Mouse (Mus musculus): Measurements from ENCODE around the gene Batf3. TPM values are rescaled to one million over a fixed set of nuclear protein-coding genes. Genes with fewer than 3 reads are reported as not detected.
A peak's percentile ranks its signal among the peaks of the same experiment; 100 is the strongest.

Gene Batf3
- total RNA-seq (2021) = 1 to 10 TPM; 1.7 to 1.8 TPM

DNA sequence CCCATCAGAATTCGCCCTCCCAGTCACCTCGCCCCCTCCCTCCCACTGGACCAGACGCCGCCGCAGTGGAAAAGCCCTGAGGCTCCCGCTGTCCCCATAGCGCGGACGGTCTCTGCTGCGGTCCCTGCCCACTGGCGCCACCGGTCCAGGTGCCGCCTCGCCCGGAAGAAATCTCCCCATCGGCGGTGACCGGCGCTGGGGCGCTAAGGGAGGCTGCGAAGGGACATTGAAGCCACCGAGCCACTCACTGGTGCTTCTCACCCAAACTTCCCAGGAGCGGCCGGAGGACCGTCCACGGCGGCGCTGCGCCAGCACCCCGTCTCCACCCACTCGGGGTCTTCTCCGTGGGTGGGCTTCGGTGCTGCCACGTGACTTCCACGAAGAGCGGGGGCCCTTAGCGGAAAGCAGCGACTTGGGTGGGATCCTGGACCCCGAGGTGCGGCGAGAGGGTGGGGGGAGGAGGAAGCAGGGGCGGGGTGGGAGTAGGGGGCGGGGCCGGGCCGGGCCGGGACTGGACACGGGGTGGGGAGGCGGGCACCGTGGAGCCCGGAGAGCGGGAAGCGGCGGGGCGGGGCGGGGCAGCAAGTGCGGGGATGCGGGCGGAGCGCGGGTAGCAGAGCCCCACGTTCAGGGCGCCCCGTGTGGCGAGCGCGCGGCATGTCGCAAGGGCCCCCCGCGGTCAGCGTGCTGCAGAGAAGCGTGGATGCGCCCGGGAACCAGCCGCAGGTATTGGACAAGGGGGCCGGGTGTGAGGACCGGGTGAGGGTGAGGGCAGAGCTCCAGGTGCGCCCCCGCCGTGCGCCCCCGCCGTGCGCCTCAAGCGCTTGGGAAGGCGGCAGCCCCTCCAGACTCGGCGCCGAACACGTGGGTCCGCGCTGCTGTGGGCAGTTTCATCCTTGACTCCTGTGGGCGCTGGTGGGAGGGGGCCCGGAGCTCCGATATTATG lies at the start of gene Batf3:
Batf3 (plus strand) TSS at position 46 of the 946 bp plus-strand sequence.
- peak; percentile 60 for DNase-seq

DNA sequence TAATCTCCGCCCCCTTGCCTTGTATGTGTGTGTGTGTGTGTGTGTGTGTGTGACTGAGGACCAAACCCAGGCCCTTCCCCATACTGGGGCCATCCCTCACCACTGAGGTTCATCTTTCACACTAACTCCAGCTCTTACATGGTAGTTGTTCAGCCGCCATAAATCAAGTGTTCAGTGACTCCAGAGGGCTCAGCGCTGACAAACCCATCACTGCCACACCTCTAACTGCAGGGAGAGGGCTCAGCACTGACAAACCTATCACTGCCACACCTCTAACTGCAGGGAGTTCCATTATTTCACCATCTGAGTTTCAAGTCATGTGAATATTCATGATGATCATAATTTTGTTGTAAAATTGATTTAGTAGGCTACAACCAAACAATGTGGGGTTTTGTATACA lies 44.1 kb upstream of the Batf3 start:
- DNase-seq = no peak

DNA sequence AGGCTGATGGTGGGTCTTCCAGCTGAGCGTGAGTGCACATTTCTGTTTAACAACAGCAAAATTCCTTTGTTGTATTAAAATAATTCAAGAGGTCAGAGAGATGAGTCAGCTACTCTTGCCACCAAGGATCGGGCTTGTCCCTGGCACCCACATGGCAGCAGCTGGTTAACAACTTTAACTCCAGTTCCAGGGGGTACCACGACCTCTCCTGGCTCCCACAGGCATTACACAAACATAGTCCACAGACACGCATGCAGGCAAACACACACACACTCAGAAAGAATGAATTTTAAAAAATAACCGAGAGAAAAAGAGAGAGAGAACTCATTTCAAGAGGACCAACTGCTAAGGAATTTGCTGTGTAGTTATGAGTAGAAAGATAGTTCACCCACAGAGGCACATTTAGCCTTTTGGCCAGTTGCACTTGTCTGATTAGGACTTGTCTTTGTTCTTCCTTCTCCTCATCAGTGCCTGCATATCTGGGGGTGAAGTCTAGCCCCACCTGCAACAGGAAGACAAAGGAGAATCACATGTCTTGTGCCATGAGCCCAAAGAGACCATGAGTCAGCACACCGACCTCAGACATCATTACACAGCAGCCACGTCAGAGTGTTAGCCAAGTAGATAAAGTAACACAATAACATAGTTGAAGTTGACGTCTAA lies 42.6 kb upstream of the Batf3 start:
- no peak for DNase-seq

DNA sequence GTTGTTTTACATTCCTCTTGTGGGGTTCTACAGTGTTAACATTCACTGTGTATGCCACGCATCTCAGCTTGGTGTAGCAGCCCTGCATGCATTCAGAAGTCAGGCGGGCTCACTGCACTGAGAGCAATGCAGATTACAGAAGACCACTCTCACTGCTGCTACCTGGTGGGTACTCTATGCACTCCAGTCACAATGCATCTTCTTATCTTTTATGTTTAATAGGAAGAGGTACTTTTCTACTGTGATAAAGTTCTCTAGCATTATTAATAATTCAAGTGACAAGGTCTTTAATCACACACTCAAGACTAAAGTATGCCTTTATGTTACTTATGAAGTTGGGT lies 42.1 kb upstream of the Batf3 start:
- DNase-seq = no peak

DNA sequence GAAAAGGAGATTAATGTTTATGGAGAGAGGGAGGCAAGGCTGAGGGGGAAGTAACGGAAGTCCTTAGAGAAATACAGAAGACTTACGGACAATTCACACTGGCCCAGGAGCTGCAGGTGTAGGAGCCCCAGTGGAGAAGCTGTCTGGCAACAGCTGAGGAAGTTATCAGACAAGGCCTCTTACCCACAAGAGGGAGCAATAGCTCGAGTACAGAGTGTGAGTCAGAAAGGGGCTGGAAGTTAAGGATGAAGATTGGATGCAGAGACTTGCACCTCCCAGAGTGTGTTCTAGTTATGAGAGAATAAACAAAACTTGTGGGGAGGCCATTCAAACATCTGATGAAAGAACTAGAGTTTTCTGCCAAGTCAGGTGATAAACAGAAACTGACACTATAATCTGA lies 40.2 kb upstream of the Batf3 start:
- DNase-seq = no peak

DNA sequence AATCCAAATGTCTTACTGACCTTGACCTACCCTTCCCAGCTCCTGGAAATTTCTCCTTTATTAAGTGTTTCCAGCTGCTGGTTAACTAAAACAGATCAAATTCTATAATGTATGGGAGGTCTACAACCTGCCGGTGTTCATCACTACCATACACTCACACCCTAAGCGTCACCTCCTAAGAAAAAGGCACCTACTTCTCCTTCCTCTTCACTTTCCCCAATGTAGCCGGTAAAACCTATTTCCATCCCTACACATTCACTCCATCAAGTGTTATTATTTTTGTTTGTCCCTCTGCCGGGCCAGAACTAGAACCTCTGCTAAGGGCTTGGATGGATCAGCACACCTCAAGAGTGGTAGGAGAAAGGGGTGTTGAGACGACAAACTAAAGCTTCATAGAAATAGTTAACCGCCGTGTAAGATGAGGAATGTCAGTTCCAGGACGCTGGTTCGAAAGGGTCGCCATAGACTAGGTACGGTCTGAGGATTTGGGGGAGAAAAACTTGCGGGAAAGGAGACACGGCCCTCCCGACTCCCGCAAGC lies 35.3 kb upstream of the Batf3 start:
- no peak for DNase-seq

DNA sequence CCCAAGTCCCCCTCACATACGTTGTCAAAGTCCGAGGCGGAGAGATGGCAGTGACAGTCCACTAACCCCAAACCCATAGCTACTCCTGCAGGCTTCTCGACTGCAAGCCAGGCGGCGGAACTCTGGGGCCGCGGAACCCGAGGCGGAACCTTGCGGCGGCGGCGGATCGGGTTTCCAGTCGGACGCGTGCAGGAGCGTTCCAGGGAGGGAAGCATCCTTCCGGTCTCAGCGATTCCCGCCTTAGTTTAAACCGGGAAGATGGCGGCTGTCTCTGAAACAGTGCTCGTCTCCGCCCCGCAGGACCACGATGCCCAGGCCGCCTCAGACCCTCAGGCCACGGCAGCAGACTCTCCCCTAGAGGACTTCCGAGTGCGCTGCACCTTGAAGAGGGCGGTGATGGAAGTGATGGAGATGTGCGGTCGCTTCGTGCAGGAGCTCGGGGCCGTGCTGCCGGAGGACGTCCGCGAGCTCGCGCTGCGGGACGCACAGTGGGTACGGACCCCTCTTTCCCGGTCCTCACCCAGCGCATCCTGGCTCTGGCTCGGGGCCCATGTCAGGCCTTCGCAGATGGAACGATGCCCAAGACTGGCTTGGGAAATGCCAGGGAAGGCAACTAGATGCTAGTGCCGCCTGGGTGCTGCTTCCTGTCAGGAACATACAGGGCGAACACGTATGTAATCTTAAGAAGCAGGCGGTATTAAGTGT lies 34.7 kb upstream of the Batf3 start, which contains the start of the genes Tatdn3 and Nsl1:
Tatdn3 (minus strand) TSS at position 152 of the 705 bp plus-strand sequence.
Nsl1 (plus strand) TSS at position 232 of the 705 bp plus-strand sequence.
- peak; percentile 97 for DNase-seq

DNA sequence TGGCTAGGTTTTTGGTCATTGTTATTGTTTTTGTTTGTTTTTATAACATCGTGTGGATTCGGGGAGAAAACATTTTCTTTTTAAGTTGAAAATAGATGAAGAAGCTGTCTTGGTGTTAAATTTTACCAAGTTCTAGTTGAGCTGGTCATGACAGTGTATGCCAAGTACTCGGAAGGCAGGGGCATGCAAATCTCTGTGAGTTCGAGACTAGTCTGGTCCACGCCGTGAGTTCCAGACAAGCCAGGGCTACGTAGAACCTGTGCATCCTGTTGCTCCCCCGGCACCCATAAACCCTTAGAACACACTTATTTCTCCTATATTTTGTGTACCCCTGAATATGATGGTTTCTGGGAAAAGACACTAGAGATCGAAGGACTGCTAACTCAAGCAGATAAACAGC lies 33.9 kb upstream of the Batf3 start:
- no peak for DNase-seq

DNA sequence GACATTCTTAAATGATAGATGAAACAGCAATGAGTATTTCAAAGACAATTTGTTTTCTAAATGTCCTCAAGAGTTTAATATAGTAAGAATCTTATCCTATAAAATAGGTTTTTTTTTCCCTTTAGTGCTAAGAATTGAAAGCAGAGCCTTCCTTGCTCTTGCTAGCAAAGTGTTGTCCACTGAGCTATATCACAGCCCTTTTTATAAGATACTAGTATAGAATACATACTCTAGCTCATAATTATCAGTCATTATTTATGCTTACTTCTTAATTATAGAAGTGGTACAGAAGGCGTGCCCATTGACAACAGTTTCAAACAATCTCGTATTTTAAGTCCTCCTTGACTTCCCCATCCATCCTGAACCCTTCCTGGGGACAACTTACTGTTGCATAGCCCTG lies 33.1 kb upstream of the Batf3 start:
- no peak for DNase-seq

DNA sequence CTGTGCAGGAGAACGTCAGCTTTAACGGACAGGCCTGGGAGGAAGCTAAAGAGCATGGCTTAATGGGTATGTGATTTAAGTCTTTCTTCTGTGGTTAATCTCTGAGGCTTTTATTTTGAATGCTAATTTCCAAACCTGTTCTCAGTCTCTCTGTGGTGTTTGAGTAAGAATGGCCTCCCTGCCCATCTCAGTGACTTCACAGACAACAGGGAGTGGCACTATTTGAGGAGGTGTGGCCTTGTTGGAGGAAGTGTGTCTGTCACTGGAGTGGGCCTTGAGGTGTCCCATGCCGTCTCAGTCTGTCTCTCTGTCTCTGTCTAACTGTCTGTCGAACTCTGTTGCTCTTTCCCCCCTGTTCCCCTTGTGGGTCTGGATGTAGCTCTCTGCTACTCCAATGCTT lies 32.5 kb upstream of the Batf3 start:
- no peak for DNase-seq

DNA sequence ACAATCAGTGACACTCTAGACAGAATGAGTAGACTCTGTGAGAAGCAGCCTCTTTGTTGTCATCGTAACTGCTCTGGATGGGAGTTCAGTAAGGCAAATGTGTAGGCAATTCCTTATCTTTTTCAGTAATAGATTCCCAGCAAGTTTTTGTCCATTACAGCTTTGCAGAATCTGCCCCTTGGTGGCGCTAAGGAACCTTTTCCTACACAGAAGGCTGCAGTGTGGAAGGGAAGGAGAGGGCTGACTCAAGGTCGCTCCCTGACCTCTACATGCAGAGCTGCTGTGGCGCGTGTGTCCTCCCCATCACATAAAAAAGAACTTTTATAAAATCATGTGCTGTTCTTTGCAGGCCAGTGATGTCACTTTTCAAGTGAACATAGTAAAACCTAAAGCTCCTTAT lies 29.3 kb upstream of the Batf3 start:
- peak; percentile 28 for DNase-seq

DNA sequence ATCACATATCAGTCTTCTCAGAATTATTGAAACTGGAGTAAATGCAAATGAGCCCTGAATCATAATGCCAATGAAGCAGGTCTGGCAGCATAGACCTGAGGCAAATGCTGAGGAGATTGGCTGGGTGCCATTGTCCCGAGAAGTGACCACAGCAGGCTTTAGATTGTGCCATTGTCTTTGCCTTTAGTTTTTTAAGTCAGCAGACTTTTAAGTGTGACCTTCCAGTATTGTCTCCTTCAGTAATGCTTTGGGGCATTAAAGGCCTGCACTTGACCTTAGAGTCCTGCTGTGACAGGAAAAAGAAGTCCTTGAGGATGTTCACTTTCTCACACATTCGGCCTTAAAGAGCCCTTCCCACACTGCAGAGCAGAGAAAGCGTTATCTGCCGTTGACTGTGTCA lies 27.4 kb upstream of the Batf3 start:
- no peak for DNase-seq

DNA sequence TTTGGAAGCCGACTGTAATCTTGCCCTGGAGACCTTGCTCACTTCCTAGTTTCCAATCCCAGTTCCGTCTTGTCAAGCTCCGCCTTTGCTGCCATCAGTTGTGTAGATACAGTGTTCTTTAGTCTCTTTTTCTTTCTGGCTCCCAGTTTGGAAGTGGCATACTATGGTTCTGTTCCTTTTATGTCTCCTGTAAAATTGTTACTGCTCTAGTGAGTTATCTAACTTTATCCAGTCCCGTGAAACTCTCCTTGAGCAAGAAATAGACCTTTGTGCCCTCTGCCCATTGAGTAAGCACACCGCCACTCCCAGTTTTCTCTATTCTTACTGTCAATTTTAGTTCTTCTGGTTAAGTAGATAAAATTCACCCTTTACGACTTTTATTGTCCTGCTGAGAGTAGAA lies 26.0 kb upstream of the Batf3 start:
- DNase-seq = no peak

DNA sequence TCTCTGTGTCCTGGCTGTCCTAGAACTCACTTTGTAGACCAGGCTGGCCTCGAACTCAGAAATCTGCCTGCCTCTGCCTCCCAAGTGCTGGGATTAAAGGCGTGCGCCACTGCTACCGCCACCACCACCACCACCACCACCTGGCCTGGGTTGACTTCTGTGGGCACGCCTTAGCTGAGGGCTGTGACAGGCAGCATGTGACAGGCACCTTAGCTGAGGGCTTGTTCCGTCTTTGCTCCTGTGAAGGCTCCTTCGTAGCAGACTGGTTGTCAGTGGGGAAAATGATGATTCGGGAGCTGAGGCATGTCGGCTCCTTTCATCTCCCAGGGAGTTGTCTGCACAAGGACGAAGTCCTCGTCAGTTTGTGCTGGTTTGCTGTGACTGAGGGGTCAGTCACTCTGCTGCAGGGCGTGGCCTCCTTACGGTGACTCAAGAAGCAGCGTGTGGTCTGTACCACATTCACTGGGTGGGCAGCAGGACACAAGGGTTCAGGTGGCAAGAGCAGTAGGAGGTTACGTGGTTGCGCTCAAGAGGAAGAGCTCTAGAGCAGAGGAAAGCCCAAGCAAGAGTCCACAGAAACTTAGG lies 25.2 kb upstream of the Batf3 start:
- DNase-seq = no peak

DNA sequence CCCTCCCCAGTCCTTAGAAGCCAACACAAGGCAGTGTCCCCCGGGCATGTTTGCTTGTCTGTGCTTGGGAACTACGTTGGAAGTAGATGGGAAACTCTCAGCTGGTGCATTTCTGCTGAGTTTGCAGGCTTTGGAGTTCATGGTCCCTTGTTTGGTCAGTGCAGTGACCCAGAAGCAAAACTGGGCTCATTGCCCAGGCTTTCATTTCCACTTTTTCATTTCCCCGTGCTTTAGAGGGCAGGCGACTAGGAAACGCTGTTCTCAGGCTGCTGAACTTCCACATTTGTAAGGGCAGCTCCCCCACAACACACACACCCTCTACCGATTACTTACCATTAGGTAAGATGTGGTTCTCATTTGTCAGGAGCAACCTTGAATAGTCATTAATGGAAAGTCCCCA lies 24.6 kb upstream of the Batf3 start:
- peak; percentile 48 for DNase-seq

DNA sequence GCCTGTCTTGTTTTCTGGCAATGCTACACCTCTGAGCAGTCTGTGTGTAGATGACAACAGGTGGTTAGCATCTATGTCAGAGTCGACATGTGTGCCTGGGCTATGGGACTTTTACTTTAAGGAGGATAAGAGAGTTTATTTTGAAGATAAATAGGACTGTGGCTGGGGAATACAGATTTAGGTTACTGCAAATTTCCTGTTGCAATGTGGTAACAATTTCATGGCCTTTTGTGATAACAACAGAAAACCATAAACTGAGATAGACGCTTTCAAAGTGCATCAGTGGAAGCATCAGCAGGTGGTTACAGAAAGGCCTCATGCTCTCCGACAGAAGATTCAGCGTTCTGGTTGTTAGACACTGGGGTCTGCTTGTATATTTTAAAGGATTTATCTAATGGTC lies 24.2 kb upstream of the Batf3 start:
- DNase-seq = no peak

DNA sequence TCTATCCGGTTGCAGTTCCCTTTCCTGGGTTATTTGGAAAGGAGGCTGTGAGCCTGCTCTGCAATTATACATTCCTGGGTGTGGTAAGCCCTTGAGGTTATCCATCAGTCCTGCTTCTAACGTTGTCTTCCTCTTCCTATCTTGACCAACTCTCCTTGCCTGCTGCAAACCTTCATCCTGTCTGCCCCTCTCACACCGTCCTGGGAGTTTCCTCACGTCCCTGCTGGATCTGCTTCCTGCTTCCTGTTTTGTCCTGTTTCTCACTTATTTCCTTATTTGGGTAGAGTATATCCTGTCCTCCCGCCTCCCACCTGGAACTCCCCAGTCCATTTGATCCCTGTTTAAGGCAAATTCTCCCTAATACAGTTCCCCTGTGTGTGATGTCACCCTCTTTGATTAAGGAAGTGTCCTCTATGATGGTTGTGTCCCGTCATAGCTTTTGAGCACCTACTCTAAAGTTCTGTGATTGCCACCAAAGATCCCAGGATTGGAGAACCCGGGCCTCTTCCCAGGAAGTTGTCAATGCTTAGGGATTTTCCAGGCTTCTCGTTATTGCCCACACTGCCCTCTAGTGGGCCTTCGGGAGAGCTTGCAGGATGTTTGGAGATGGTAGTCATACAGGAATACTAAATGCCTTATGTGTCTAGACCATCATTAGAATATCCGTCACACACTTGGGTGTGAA lies 22.3 kb upstream of the Batf3 start:
- DNase-seq = peak; percentile 73

DNA sequence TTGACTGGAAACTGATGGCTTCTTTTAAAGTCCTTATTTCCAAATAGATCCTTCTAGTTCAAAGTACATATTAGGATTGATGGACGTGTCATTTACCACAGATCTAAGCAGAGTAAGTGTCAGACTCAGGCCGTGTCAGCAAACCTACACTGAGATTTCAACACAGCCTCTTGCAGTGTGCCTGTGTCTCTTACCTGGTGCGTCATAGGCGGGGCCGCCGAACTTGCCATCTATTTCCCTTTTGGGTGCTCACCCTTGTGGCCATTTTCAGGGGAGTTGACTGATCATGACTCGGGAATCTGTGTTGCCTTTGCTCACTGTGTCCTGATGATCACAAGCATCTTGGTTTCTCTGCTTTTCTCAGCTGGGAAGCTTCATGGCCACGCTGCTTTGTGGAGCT lies 14.4 kb upstream of the Batf3 start:
- no peak for DNase-seq

DNA sequence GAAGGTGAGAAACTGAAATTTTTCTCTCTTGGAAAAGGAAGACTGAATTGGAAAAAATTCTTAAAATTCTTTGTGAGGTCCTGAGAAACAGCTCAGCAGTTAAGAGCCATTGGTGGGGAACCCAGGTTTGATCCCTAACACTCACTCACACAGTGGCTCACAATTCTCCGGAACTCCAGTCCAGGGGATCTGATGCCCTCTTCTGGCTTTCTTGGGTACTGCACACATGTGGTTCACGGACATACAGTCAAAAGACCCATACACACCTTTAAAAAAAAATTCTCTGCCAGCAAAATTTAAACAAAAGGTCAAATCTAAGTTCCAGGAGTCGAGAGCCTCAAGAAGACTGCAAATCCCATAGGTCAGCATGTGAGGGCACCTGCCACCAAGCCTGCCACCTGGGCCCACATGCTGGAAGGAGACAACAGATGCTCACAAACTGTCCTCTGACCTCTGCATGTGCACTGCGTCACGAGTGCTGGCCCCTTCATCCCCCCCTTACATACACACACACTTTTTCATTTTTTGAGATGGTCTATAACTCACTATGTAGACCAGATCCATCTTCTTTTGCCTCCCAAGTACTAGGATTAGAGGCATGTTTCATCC lies 12.6 kb upstream of the Batf3 start:
- peak; percentile 74 for DNase-seq

DNA sequence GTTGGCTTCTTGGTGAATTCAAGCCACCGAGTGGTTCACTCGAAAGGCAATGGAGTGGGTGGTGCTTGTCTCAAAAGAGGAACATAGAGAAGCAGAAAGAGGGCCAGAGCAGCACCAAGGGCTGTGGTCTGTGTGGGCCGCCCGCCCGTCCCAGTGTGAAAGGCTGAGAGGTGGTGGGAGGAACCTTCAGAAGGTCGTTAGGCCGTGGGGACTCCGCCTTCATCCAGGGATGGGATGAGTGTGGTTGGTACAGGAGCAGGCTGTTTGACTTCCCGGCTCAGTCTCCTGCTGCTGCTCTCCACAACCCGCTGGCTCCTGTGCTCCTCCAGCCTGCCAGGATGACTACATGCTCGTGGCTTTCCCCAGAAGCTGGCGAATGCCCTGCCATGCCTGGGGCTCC lies 12.1 kb upstream of the Batf3 start:
- DNase-seq = no peak

DNA sequence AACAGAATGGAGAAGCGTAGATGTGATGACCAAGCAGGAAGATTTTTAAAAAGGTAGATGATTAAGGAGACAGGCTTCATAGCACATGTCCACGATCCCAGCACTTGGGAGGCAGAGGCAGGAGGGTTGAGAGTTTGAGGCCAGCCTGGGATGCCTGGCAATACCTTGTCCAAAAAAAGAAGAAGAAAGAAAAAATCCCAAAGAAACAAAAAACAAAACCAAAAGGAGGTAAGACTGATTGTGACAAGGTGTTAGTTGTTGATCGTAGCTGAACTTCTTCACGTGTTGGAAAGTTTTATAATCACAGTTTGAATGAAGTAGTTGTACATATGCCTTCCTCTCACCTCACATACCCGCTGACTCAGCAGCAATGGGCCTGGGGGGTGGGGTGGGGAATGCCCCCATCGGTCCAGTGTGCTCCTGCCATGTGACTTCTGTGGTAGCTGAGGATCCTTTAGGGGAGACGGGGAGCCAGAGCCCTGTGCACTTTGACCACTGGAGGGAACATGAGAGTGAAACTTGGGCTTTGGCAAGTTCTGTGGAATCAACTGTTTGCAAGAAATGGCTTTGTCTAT lies 11.3 kb upstream of the Batf3 start:
- no peak for DNase-seq

Measured in heart, postnatal 4 days (tissue).